8 mouse cellular contexts compared by ENCODE assay signal in genomic region chr17:74338937-74339804, GRCm38 (mm10). TPM values are rescaled to one million over a fixed set of nuclear protein-coding genes. Genes with fewer than 3 reads are reported as not detected.
DNase-seq lines count a peak whose midpoint lies in the region; ATAC-seq and TF ChIP-seq lines count a peak whose summit lies in the region.

Gene Spast (plus strand): TSS chr17:74338987.

- no peak for TF ChIP-seq EP300 in stomach, postnatal 0 days (optimal IDR thresholded peaks at IDR 0.05)

- peaks cover 39% of the 10 kb centered on the region for H3K4me1 ChIP-seq in forebrain, embryonic 12.5 days
- H3K4me1 ChIP-seq in heart, embryonic 16.5 days (ENCODE audit: control insufficient read depth, insufficient read depth, low read length) = peaks cover 25% of the 10 kb centered on the region
- peaks cover 42% of the 10 kb centered on the region for H3K4me1 ChIP-seq in neural tube, embryonic 13.5 days (replicated peaks)
- H3K4me1 ChIP-seq in stomach, postnatal 0 days (replicated peaks; ENCODE audit: control insufficient read depth, insufficient read depth) = no peaks in the 10 kb centered on the region

- TF ChIP-seq POLR2A in brain, embryonic 14.5 days (IDR thresholded peaks at IDR 0.05; ENCODE audit: borderline replicate concordance, extremely low read depth, insufficient read depth, insufficient read length, poor library complexity, severe bottlenecking) = no peak

- no peaks in the 10 kb centered on the region for H3K27me3 ChIP-seq in forebrain, embryonic 12.5 days
- H3K27me3 ChIP-seq in heart, embryonic 16.5 days (ENCODE audit: control insufficient read depth, insufficient read depth, low read length) = no peaks in the 10 kb centered on the region
- no peaks in the 10 kb centered on the region for H3K27me3 ChIP-seq in neural tube, embryonic 13.5 days
- H3K27me3 ChIP-seq in stomach, postnatal 0 days (ENCODE audit: control insufficient read depth, insufficient read depth, low read length) = no peaks in the 10 kb centered on the region

- ATAC-seq in forebrain, embryonic 12.5 days (ENCODE audit: low FRiP score) = peak; percentile 85
- peak; percentile 87 for ATAC-seq in heart, embryonic 16.5 days (replicated peaks; ENCODE audit: extremely low read depth, insufficient read depth, low FRiP score)
- ATAC-seq in neural tube, embryonic 13.5 days (ENCODE audit: low read depth) = peak; percentile 76
- peak; percentile 92 for ATAC-seq in stomach, postnatal 0 days (ENCODE audit: low FRiP score, low TSS enrichment)

- H3K4me2 ChIP-seq in forebrain, embryonic 12.5 days = peak within 1 kb of the TSS; percentile 71
- H3K4me2 ChIP-seq in heart, embryonic 16.5 days (ENCODE audit: low read depth, low read length) = peak within 1 kb of the TSS; percentile 81
- H3K4me2 ChIP-seq in neural tube, embryonic 13.5 days = peak within 1 kb of the TSS; percentile 68
- peak within 1 kb of the TSS; percentile 78 for H3K4me2 ChIP-seq in stomach, postnatal 0 days (replicated peaks; ENCODE audit: low read depth)

- peak within 1 kb of the TSS; percentile 98 for H3K9ac ChIP-seq in forebrain, embryonic 12.5 days
- H3K9ac ChIP-seq in heart, embryonic 16.5 days (ENCODE audit: low read length) = peak within 1 kb of the TSS; percentile 98
- peak within 1 kb of the TSS; percentile 94 for H3K9ac ChIP-seq in neural tube, embryonic 13.5 days
- peak within 1 kb of the TSS; percentile 93 for H3K9ac ChIP-seq in stomach, postnatal 0 days (ENCODE audit: low read length)

- DNase-seq in CD8-positive naive resting alpha-beta T cell, adult 2 months (ENCODE audit: low read depth in 2 of 2, low spot score in 2 of 2) = peak; percentile 46 to 47
- peak; percentile 66 for DNase-seq in brain, embryonic 14.5 days (ENCODE audit: low read depth)
- peak; percentile 72 to 90 for DNase-seq in kidney, postnatal 25 days
- peak; percentile 78 to 81 for DNase-seq in lung, adult 18-20 months
- DNase-seq in stomach, postnatal 0 days (ENCODE audit: low spot score) = peak; percentile 80

- H3K36me3 ChIP-seq in forebrain, embryonic 12.5 days (replicated peaks) = peaks cover 13% of the 10 kb centered on the region
- no peaks in the 10 kb centered on the region for H3K36me3 ChIP-seq in heart, embryonic 16.5 days (ENCODE audit: control insufficient read depth, insufficient read depth)
- H3K36me3 ChIP-seq in neural tube, embryonic 13.5 days = peaks cover 10% of the 10 kb centered on the region; the same call in 1 of the 2 replicates
- H3K36me3 ChIP-seq in stomach, postnatal 0 days (ENCODE audit: control insufficient read depth, insufficient read depth, low read length) = no peaks in the 10 kb centered on the region

- TF ChIP-seq CTCF in brain, embryonic 14.5 days (IDR thresholded peaks at IDR 0.05; ENCODE audit: borderline replicate concordance, extremely low read depth, insufficient read depth, insufficient read length) = no peak
- no peak for TF ChIP-seq CTCF in stomach, postnatal 0 days (IDR thresholded peaks at IDR 0.05; ENCODE audit: low read depth)

- H3K9me3 ChIP-seq in forebrain, embryonic 12.5 days = no peaks in the 10 kb centered on the region
- no peaks in the 10 kb centered on the region for H3K9me3 ChIP-seq in heart, embryonic 16.5 days (replicated peaks; ENCODE audit: control insufficient read depth, low read length)
- no peaks in the 10 kb centered on the region for H3K9me3 ChIP-seq in neural tube, embryonic 13.5 days
- H3K9me3 ChIP-seq in stomach, postnatal 0 days (ENCODE audit: control insufficient read depth, low read length) = no peaks in the 10 kb centered on the region

- WGBS in forebrain, embryonic 12.5 days = under 1% methylated on average over 73 of the region's 90 CpGs
- 0% methylated on average over 85 of the region's 90 CpGs for WGBS in heart, embryonic 16.5 days
- under 1% methylated on average over 74 of the region's 90 CpGs for WGBS in neural tube, embryonic 13.5 days
- WGBS in stomach, postnatal 0 days = under 1% methylated on average over 54 of the region's 90 CpGs

- peak within 1 kb of the TSS; percentile 98 for H3K27ac ChIP-seq in forebrain, embryonic 12.5 days
- H3K27ac ChIP-seq in heart, embryonic 16.5 days (ENCODE audit: low read length) = peak within 1 kb of the TSS; percentile 98
- peak within 1 kb of the TSS; percentile 99 for H3K27ac ChIP-seq in neural tube, embryonic 13.5 days (replicated peaks)
- peak within 1 kb of the TSS; percentile 98 for H3K27ac ChIP-seq in stomach, postnatal 0 days (replicated peaks)

- H3K4me3 ChIP-seq in forebrain, embryonic 12.5 days (replicated peaks) = peak within 1 kb of the TSS; percentile 96
- H3K4me3 ChIP-seq in heart, embryonic 16.5 days (ENCODE audit: low read length) = peak within 1 kb of the TSS; percentile 98
- peak within 1 kb of the TSS; percentile 83 for H3K4me3 ChIP-seq in neural tube, embryonic 13.5 days
- H3K4me3 ChIP-seq in stomach, postnatal 0 days (ENCODE audit: low read depth, low read length) = peak within 1 kb of the TSS; percentile 96

RNA-seq across cellular contexts. Expression of gene Spast, which starts in this region (rescaled TPM):
- 64.6 and 81.7 TPM in 2 replicates for polyA plus RNA-seq in brain, embryonic 14.5 days (2012; rRNA removed)
- polyA plus RNA-seq in forebrain, embryonic 12.5 days (2016; fragmentation: Nextera tagmentation; extraction: Ambion mirVana) = 28.5 and 39.7 TPM in 2 replicates
- 9.1 and 9.4 TPM in 2 replicates for polyA plus RNA-seq in heart, embryonic 16.5 days (2015; fragmentation: Nextera tagmentation; extraction: Ambion mirVana)
- 36.8 and 38.4 TPM in 2 replicates for polyA plus RNA-seq in neural tube, embryonic 13.5 days (2015; fragmentation: Nextera tagmentation; extraction: Ambion mirVana)
- 10.8 and 11.6 TPM in 2 replicates for polyA plus RNA-seq in stomach, postnatal 0 days (2015; fragmentation: Nextera tagmentation; extraction: Ambion mirVana)

Comparison
In these comparisons a context has a peak if more than half of its experiments do, and no peak if none do; other contexts are left out.
1. Peak in every context shown above with its lines: DNase-seq, ATAC-seq, H3K4me3 ChIP-seq and H3K27ac ChIP-seq.